In genomic region chr11:78162504-78162903, GRCm38 (mm10) we compare ENCODE assay signal across 8 mouse cellular contexts. TPM values are rescaled to one million over a fixed set of nuclear protein-coding genes. Genes with fewer than 3 reads are reported as not detected.
DNase-seq lines count a peak whose midpoint lies in the region; ATAC-seq and TF ChIP-seq lines count a peak whose summit lies in the region.

No protein-coding gene starts in this region.

- peak overlapping the region; percentile 6; the same call in 1 of the 2 replicates for H3K9ac ChIP-seq in embryonic facial prominence, embryonic 11.5 days (replicated peaks; ENCODE audit: low read length)
- no peak overlapping the region; the same call in 1 of the 2 replicates for H3K9ac ChIP-seq in heart, postnatal 0 days (replicated peaks; ENCODE audit: low read depth, low read length)
- H3K9ac ChIP-seq in limb, embryonic 11.5 days (ENCODE audit: low read length), result no peak overlapping the region
- H3K9ac ChIP-seq in neural tube, embryonic 15.5 days (replicated peaks), result peak overlapping the region; percentile 100

- no peaks in the 10 kb centered on the region for H3K9me3 ChIP-seq in embryonic facial prominence, embryonic 11.5 days (replicated peaks; ENCODE audit: control insufficient read depth, low read length)
- no peaks in the 10 kb centered on the region for H3K9me3 ChIP-seq in heart, postnatal 0 days (replicated peaks; ENCODE audit: control insufficient read depth, low read length)
- H3K9me3 ChIP-seq in limb, embryonic 11.5 days (ENCODE audit: control insufficient read depth, low read length), result no peaks in the 10 kb centered on the region
- no peaks in the 10 kb centered on the region for H3K9me3 ChIP-seq in neural tube, embryonic 15.5 days (replicated peaks)

- 0 out of 2 replicates have a peak overlapping the region, but pooled peaks have one; percentile 9 for H3K4me3 ChIP-seq in embryonic facial prominence, embryonic 11.5 days (ENCODE audit: low read depth, low read length)
- H3K4me3 ChIP-seq in heart, postnatal 0 days (ENCODE audit: low read depth, low read length), result no peak overlapping the region
- H3K4me3 ChIP-seq in limb, embryonic 11.5 days (ENCODE audit: low read depth, low read length), result peak overlapping the region; percentile 99; the same call in 1 of the 2 replicates
- H3K4me3 ChIP-seq in neural tube, embryonic 15.5 days (replicated peaks), result peak overlapping the region; percentile 99

- H3K4me2 ChIP-seq in embryonic facial prominence, embryonic 11.5 days (ENCODE audit: low read depth, low read length), result peak overlapping the region; percentile 90; the same call in 1 of the 2 replicates
- peak overlapping the region; percentile 95 for H3K4me2 ChIP-seq in heart, postnatal 0 days (ENCODE audit: low read depth, low read length)
- H3K4me2 ChIP-seq in limb, embryonic 11.5 days (ENCODE audit: low read depth, severe bottlenecking), result peak overlapping the region; percentile 61
- peak overlapping the region; percentile 80 for H3K4me2 ChIP-seq in neural tube, embryonic 15.5 days

- intact Hi-C loops in left cerebral cortex, postnatal 25 days (cut with DNase I), result no loop called here

- no peak for TF ChIP-seq CTCF in heart, postnatal 0 days (IDR thresholded peaks at IDR 0.05; ENCODE audit: low read depth)

- no peak for ATAC-seq in embryonic facial prominence, embryonic 11.5 days (replicated peaks; ENCODE audit: insufficient number of reproducible peaks, low FRiP score, low TSS enrichment, low read depth)
- ATAC-seq in heart, postnatal 0 days (ENCODE audit: insufficient read depth, low read depth), result no peak
- no peak for ATAC-seq in limb, embryonic 11.5 days (ENCODE audit: insufficient number of reproducible peaks, low FRiP score, low TSS enrichment, low read depth)
- no peak for ATAC-seq in neural tube, embryonic 15.5 days (ENCODE audit: low FRiP score)

- WGBS in embryonic facial prominence, embryonic 11.5 days, result 47% methylated on average over 6 of the region's 6 CpGs
- 61% methylated on average over 6 of the region's 6 CpGs for WGBS in heart, postnatal 0 days
- WGBS in limb, embryonic 11.5 days, result 60% methylated on average over 6 of the region's 6 CpGs
- 20% methylated on average over 6 of the region's 6 CpGs for WGBS in neural tube, embryonic 15.5 days

- no peaks in the 10 kb centered on the region for H3K27me3 ChIP-seq in embryonic facial prominence, embryonic 11.5 days (ENCODE audit: control insufficient read depth, insufficient read depth, low read length)
- H3K27me3 ChIP-seq in heart, postnatal 0 days (ENCODE audit: control insufficient read depth, insufficient read depth, low read length), result no peaks in the 10 kb centered on the region
- no peaks in the 10 kb centered on the region for H3K27me3 ChIP-seq in limb, embryonic 11.5 days (ENCODE audit: control insufficient read depth, insufficient read depth, low read length)
- H3K27me3 ChIP-seq in neural tube, embryonic 15.5 days (replicated peaks), result no peaks in the 10 kb centered on the region

- H3K27ac ChIP-seq in embryonic facial prominence, embryonic 11.5 days (replicated peaks; ENCODE audit: low read depth, low read length), result no peak overlapping the region
- H3K27ac ChIP-seq in heart, postnatal 0 days (ENCODE audit: low read depth), result peak overlapping the region; percentile 95; the same call in 1 of the 2 replicates
- peak overlapping the region; percentile 23; the same call in 1 of the 2 replicates for H3K27ac ChIP-seq in limb, embryonic 11.5 days (replicated peaks; ENCODE audit: low read depth, low read length)
- H3K27ac ChIP-seq in neural tube, embryonic 15.5 days (replicated peaks), result peak overlapping the region; percentile 98

- TF ChIP-seq EP300 in heart, postnatal 0 days (IDR thresholded peaks at IDR 0.05; ENCODE audit: low read depth), result no peak

- H3K36me3 ChIP-seq in embryonic facial prominence, embryonic 11.5 days (replicated peaks; ENCODE audit: control insufficient read depth, insufficient read depth, low read depth, low read length), result peaks cover 21% of the 10 kb centered on the region
- H3K36me3 ChIP-seq in heart, postnatal 0 days (replicated peaks; ENCODE audit: control insufficient read depth, insufficient read depth, low read length), result peaks cover 34% of the 10 kb centered on the region
- H3K36me3 ChIP-seq in limb, embryonic 11.5 days (ENCODE audit: control insufficient read depth, insufficient read depth, low read length), result peaks cover 22% of the 10 kb centered on the region
- H3K36me3 ChIP-seq in neural tube, embryonic 15.5 days, result peaks cover 44% of the 10 kb centered on the region

- H3K4me1 ChIP-seq in embryonic facial prominence, embryonic 11.5 days (ENCODE audit: control insufficient read depth, insufficient read depth, low read length), result peaks cover 9% of the 10 kb centered on the region
- H3K4me1 ChIP-seq in heart, postnatal 0 days (ENCODE audit: control insufficient read depth, insufficient read depth), result peaks cover 34% of the 10 kb centered on the region
- H3K4me1 ChIP-seq in limb, embryonic 11.5 days (ENCODE audit: control insufficient read depth, insufficient read depth, low read length), result peaks cover 23% of the 10 kb centered on the region
- H3K4me1 ChIP-seq in neural tube, embryonic 15.5 days, result peaks cover 73% of the 10 kb centered on the region

- peak; percentile 46 to 70 for DNase-seq in left cerebral cortex, postnatal 25 days (ENCODE audit: low spot score in 2 of 2)
- no peak for DNase-seq in left cerebral cortex, adult 8-10 months (ENCODE audit: low spot score in 2 of 2)
- no peak for DNase-seq in embryonic facial prominence, embryonic 11.5 days (ENCODE audit: low spot score)
- DNase-seq in heart, postnatal 0 days (ENCODE audit: low spot score), result no peak
- no peak for DNase-seq in limb, embryonic 11.5 days (ENCODE audit: low spot score)
- DNase-seq in frontal cortex, adult 2 months (ENCODE audit: extremely low spot score in 1 of 2, low spot score in 1 of 2), result no peak
- no peak for DNase-seq in layer of hippocampus, adult 9-10 months (ENCODE audit: low spot score)

RNA-seq across cellular contexts. Expression of gene Traf4, which starts 2.9 kb away (rescaled TPM):
- 10 to 100 TPM; 11.3 to 12.5 TPM for total RNA-seq in left cerebral cortex, postnatal 25 days (2021)
- 1 to 10 TPM; 5.9 to 9.4 (median 9.0) TPM for total RNA-seq in left cerebral cortex, adult 8-10 months (2022)
- 84.9 and 91.8 TPM in 2 replicates for polyA plus RNA-seq in embryonic facial prominence, embryonic 11.5 days (2014; fragmentation: Nextera tagmentation; extraction: Ambion mirVana)
- total RNA-seq in heart, postnatal 0 days (2014; rRNA removed; ENCODE audit: low replicate concordance), result 25.1 and 42.6 TPM in 2 replicates
- polyA plus RNA-seq in heart, postnatal 0 days (2015; fragmentation: Nextera tagmentation; extraction: Ambion mirVana), result 21.2 and 22.9 TPM in 2 replicates
- 92.6 and 114 TPM in 2 replicates for polyA plus RNA-seq in limb, embryonic 11.5 days (2014; fragmentation: Nextera tagmentation; extraction: Ambion mirVana)
- 82.1 and 85.4 TPM in 2 replicates for polyA plus RNA-seq in neural tube, embryonic 15.5 days (2015; fragmentation: Nextera tagmentation; extraction: Ambion mirVana)
- 21.3 and 22.0 TPM in 2 replicates for polyA plus RNA-seq in frontal cortex, adult 2 months (2012; rRNA removed)

RNA-seq across cellular contexts. Expression of gene Nek8, which starts 14.0 kb away (rescaled TPM):
- 1 to 10 TPM; 3.1 to 3.2 TPM for total RNA-seq in left cerebral cortex, postnatal 25 days (2021)
- 1 to 10 TPM; 2.0 to 4.3 (median 2.8) TPM for total RNA-seq in left cerebral cortex, adult 8-10 months (2022)
- 8.6 and 8.9 TPM in 2 replicates for polyA plus RNA-seq in embryonic facial prominence, embryonic 11.5 days (2014; fragmentation: Nextera tagmentation; extraction: Ambion mirVana)
- total RNA-seq in heart, postnatal 0 days (2014; rRNA removed; ENCODE audit: low replicate concordance), result 24.6 and 27.2 TPM in 2 replicates
- 8.1 and 9.1 TPM in 2 replicates for polyA plus RNA-seq in heart, postnatal 0 days (2015; fragmentation: Nextera tagmentation; extraction: Ambion mirVana)
- 15.0 and 15.5 TPM in 2 replicates for polyA plus RNA-seq in limb, embryonic 11.5 days (2014; fragmentation: Nextera tagmentation; extraction: Ambion mirVana)
- 7.0 and 9.7 TPM in 2 replicates for polyA plus RNA-seq in neural tube, embryonic 15.5 days (2015; fragmentation: Nextera tagmentation; extraction: Ambion mirVana)
- polyA plus RNA-seq in frontal cortex, adult 2 months (2012; rRNA removed), result 5.7 and 7.1 TPM in 2 replicates

RNA-seq across cellular contexts. Expression of gene Tlcd1, which starts 14.0 kb away (rescaled TPM):
- total RNA-seq in left cerebral cortex, postnatal 25 days (2021), result 10 to 100 TPM; 29.2 to 30.1 TPM
- total RNA-seq in left cerebral cortex, adult 8-10 months (2022), result 10 to 100 TPM; 24.8 to 34.9 (median 28.4) TPM
- polyA plus RNA-seq in embryonic facial prominence, embryonic 11.5 days (2014; fragmentation: Nextera tagmentation; extraction: Ambion mirVana), result 8.9 and 10.9 TPM in 2 replicates
- total RNA-seq in heart, postnatal 0 days (2014; rRNA removed; ENCODE audit: low replicate concordance), result 19.9 and 24.1 TPM in 2 replicates
- polyA plus RNA-seq in heart, postnatal 0 days (2015; fragmentation: Nextera tagmentation; extraction: Ambion mirVana), result 15.1 and 16.8 TPM in 2 replicates
- 8.7 and 10.4 TPM in 2 replicates for polyA plus RNA-seq in limb, embryonic 11.5 days (2014; fragmentation: Nextera tagmentation; extraction: Ambion mirVana)
- polyA plus RNA-seq in neural tube, embryonic 15.5 days (2015; fragmentation: Nextera tagmentation; extraction: Ambion mirVana), result 19.3 and 20.0 TPM in 2 replicates
- polyA plus RNA-seq in frontal cortex, adult 2 months (2012; rRNA removed), result 74.4 and 74.7 TPM in 2 replicates

RNA-seq across cellular contexts. Expression of gene Rpl23a, which starts 20.9 kb away (rescaled TPM):
- 100 to 1,000 TPM; 616 to 654 TPM for total RNA-seq in left cerebral cortex, postnatal 25 days (2021)
- total RNA-seq in left cerebral cortex, adult 8-10 months (2022), result 100 to 1,000 TPM; 678 to 790 (median 743) TPM
- polyA plus RNA-seq in embryonic facial prominence, embryonic 11.5 days (2014; fragmentation: Nextera tagmentation; extraction: Ambion mirVana), result 1,340 and 1,370 TPM in 2 replicates
- 473 and 508 TPM in 2 replicates for total RNA-seq in heart, postnatal 0 days (2014; rRNA removed; ENCODE audit: low replicate concordance)
- 719 and 776 TPM in 2 replicates for polyA plus RNA-seq in heart, postnatal 0 days (2015; fragmentation: Nextera tagmentation; extraction: Ambion mirVana)
- polyA plus RNA-seq in limb, embryonic 11.5 days (2014; fragmentation: Nextera tagmentation; extraction: Ambion mirVana), result 1,529 and 1,574 TPM in 2 replicates
- polyA plus RNA-seq in neural tube, embryonic 15.5 days (2015; fragmentation: Nextera tagmentation; extraction: Ambion mirVana), result 774 and 869 TPM in 2 replicates
- 1,050 and 1,099 TPM in 2 replicates for polyA plus RNA-seq in frontal cortex, adult 2 months (2012; rRNA removed)

RNA-seq across cellular contexts. Expression of gene Rab34, which starts 25.7 kb away (rescaled TPM):
- total RNA-seq in left cerebral cortex, postnatal 25 days (2021), result 10 to 100 TPM; 20.2 to 24.8 TPM
- total RNA-seq in left cerebral cortex, adult 8-10 months (2022), result 10 to 100 TPM; 23.9 to 29.6 (median 26.2) TPM
- polyA plus RNA-seq in embryonic facial prominence, embryonic 11.5 days (2014; fragmentation: Nextera tagmentation; extraction: Ambion mirVana), result 139 and 140 TPM in 2 replicates
- total RNA-seq in heart, postnatal 0 days (2014; rRNA removed; ENCODE audit: low replicate concordance), result 55.1 and 57.5 TPM in 2 replicates
- polyA plus RNA-seq in heart, postnatal 0 days (2015; fragmentation: Nextera tagmentation; extraction: Ambion mirVana), result 37.1 and 39.7 TPM in 2 replicates
- polyA plus RNA-seq in limb, embryonic 11.5 days (2014; fragmentation: Nextera tagmentation; extraction: Ambion mirVana), result 142 and 144 TPM in 2 replicates
- polyA plus RNA-seq in neural tube, embryonic 15.5 days (2015; fragmentation: Nextera tagmentation; extraction: Ambion mirVana), result 66.1 and 71.0 TPM in 2 replicates
- polyA plus RNA-seq in frontal cortex, adult 2 months (2012; rRNA removed), result 62.3 and 68.1 TPM in 2 replicates

Comparison
In these comparisons a context has a peak if more than half of its experiments do, and no peak if none do; other contexts are left out.
1. DNase-seq: peak in left cerebral cortex, postnatal 25 days (2 of 2); none in left cerebral cortex, adult 8-10 months (0 of 2), embryonic facial prominence, embryonic 11.5 days (single experiment), heart, postnatal 0 days (single experiment), limb, embryonic 11.5 days (single experiment), frontal cortex, adult 2 months (0 of 2) and layer of hippocampus, adult 9-10 months (single experiment).
2. H3K9ac ChIP-seq: peak in embryonic facial prominence, embryonic 11.5 days (single experiment) and neural tube, embryonic 15.5 days (single experiment); none in heart, postnatal 0 days (single experiment) and limb, embryonic 11.5 days (single experiment).
3. Peak in every context shown above with its lines, with median percentiles within 50 percentile points of each other: H3K4me2 ChIP-seq.